Mouse (Mus musculus) adrenal gland, adult 10 weeks (tissue): Measurements from ENCODE around the gene Grem1. TPM values are rescaled to one million over a fixed set of nuclear protein-coding genes. Genes with fewer than 3 reads are reported as not detected.

ENCODE experiments used
- polyA plus RNA-seq: library from polyadenylated mRNA; stranded (reverse); fragments of 350-450 nt; fragmentation: Illumina TruSeq; extraction: RNeasy Lipid Tissue Mini Kit (QIAGEN cat#74804); gene quantifications from one replicate; pipeline ENCODE4 v1.2.3, GENCODE M21; 2014; ENCODE audit warnings: low read depth, low replicate concordance

The Grem1 gene
- 0.35 TPM for polyA plus RNA-seq

DNA sequence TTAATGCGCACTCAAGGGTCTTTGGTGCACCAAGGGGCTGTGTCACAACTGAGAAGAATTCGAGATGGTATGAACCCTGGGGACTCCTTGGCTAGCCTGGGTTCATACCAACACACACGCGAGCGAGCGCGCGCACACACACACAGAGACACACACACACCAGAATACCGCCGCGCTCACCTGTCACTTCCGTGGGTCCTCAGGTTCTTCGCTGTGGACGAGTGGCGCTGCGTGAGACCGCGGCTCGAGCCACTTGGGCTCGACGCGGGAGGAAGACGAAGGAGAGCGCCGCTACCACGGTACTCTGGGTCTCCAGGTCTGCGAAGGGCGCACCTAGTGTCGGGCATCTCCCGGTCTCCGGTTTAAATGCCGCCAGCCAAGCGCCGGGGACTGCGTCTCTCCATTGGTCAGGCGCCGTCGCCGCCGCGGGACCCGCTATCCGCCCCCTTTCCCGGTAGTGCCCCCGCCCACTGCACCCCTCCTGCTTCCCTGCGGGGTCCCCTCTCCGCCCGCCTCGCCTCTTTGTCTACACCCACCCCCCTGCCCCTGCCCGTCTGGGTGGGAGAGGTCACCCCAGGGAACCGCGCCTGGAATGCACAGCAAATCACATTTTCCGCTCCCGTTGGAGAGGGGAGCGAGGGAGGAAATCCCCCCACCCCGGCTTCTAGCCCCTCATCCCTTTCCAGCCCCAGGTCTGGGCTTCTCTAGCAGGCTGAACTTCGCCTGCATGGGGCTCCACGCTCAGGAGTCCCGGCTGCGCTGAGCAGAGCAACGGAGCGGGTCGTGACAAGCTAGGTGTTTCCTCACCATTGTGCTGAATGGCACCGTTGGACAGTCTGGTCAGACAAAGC is at the start of gene Grem1:
Gene Grem1 (minus strand): TSS at position 336 of the 851 bp plus-strand sequence.

Other genes starting within 250 kb of the Grem1 start
- 91.6 TPM for gene Scg5, start 70.5 kb upstream of the Grem1 start, polyA plus RNA-seq
- gene Arhgap11a, start 90.0 kb upstream of the Grem1 start, polyA plus RNA-seq = 6.4 TPM